In the genomic region with DNA sequence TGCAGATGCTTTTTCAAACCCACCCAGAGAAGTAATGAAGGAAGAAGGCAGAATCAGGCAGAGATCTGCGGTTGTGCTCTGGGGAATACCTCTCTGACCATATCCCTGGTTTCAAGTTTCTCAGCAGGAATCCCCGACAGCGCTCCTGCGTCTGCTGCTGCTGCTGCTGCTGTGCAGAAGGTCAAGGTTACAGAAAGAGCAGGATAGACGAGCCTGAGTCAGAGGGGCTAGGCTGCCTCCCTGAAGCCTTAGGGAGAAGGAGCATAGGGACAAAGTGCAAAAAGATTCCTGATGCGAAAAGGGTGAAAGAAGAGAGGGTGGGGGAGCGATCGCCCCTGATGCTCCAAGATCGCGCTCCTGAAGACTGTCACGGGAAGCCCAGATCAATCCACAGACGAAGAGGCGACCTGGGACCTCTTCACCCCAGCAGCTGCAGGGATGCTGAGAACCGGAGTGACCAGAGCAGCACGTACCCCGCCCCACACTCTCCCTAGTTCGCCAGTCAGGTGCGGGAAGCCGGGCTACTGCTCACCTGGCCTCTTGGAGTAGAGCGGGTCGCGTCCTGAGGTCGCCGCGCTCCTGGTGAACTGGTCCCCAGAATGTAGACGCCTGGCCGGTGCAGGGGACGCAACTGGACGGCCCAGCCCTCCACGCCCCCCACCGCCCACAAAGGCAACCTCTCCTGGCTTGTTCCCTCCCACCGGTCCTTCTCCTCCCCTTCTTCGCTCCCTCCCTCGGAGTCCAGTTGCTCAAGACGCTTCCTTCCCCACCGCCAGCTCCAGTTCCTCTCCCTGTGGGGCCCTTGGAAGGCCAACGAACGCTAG, we compare ENCODE assay signal across 7 mouse cellular contexts. TPM values are rescaled to one million over a fixed set of nuclear protein-coding genes. Genes with fewer than 3 reads are reported as not detected.
DNase-seq lines count a peak whose midpoint lies in the region; ATAC-seq and TF ChIP-seq lines count a peak whose summit lies in the region.

A gene (plus strand): TSS at position 780 of the 824 bp plus-strand sequence.

- no peaks in the 10 kb centered on the region for H3K36me3 ChIP-seq in lung, postnatal 0 days (ENCODE audit: insufficient read depth, low read length)
- H3K36me3 ChIP-seq in forebrain, embryonic 12.5 days (replicated peaks): no peaks in the 10 kb centered on the region
- no peaks in the 10 kb centered on the region for H3K36me3 ChIP-seq in limb, embryonic 12.5 days
- H3K36me3 ChIP-seq in neural tube, embryonic 14.5 days (ENCODE audit: control insufficient read depth, insufficient read depth, low read length): no peaks in the 10 kb centered on the region

- H3K4me3 ChIP-seq in lung, postnatal 0 days (ENCODE audit: low read depth, low read length): peak within 1 kb of the TSS; percentile 28
- no peak within 1 kb of the TSS for H3K4me3 ChIP-seq in lung, adult 2 months (replicated peaks; ENCODE audit: extremely low read depth, low read depth, low read length)
- H3K4me3 ChIP-seq in forebrain, embryonic 12.5 days (replicated peaks): peak within 1 kb of the TSS; percentile 37
- peak within 1 kb of the TSS; percentile 35 for H3K4me3 ChIP-seq in limb, embryonic 12.5 days (replicated peaks)
- H3K4me3 ChIP-seq in neural tube, embryonic 14.5 days (ENCODE audit: low read depth, low read length): peak within 1 kb of the TSS; percentile 31

- WGBS in lung, postnatal 0 days: 14% methylated on average over 32 of the region's 38 CpGs
- WGBS in lung, adult 2 months: 22% methylated on average over 38 of the region's 38 CpGs
- 12% methylated on average over 36 of the region's 38 CpGs for WGBS in forebrain, embryonic 12.5 days
- WGBS in limb, embryonic 12.5 days: 11% methylated on average over 34 of the region's 38 CpGs
- WGBS in neural tube, embryonic 14.5 days: 8% methylated on average over 36 of the region's 38 CpGs

- no peak for ATAC-seq in lung, postnatal 0 days
- no peak for ATAC-seq in forebrain, embryonic 12.5 days (ENCODE audit: low FRiP score)
- no peak for ATAC-seq in limb, embryonic 12.5 days (ENCODE audit: insufficient number of reproducible peaks, insufficient read depth, low FRiP score, low TSS enrichment, low read depth)
- ATAC-seq in neural tube, embryonic 14.5 days (ENCODE audit: low read depth): no peak

- H3K27ac ChIP-seq in lung, postnatal 0 days (ENCODE audit: low read length): no peak within 1 kb of the TSS
- no peak within 1 kb of the TSS for H3K27ac ChIP-seq in forebrain, embryonic 12.5 days
- no peak within 1 kb of the TSS for H3K27ac ChIP-seq in limb, embryonic 12.5 days
- no peak within 1 kb of the TSS for H3K27ac ChIP-seq in neural tube, embryonic 14.5 days (ENCODE audit: low read depth, low read length)

- peak within 1 kb of the TSS; percentile 56 for H3K4me2 ChIP-seq in lung, postnatal 0 days (replicated peaks; ENCODE audit: low read depth, low read length)
- peak within 1 kb of the TSS; percentile 57 for H3K4me2 ChIP-seq in forebrain, embryonic 12.5 days
- H3K4me2 ChIP-seq in limb, embryonic 12.5 days: peak within 1 kb of the TSS; percentile 61
- H3K4me2 ChIP-seq in neural tube, embryonic 14.5 days (ENCODE audit: low read depth, low read length): peak within 1 kb of the TSS; percentile 63

- no peak for DNase-seq in lung, postnatal 0 days (ENCODE audit: low spot score)
- DNase-seq in lung, adult 2 months: no peak
- DNase-seq in layer of hippocampus, adult 11-12 months (ENCODE audit: low spot score): no peak
- no peak for DNase-seq in cerebellum, adult 11-12 months

- H3K9ac ChIP-seq in lung, postnatal 0 days (replicated peaks; ENCODE audit: low read depth): no peak within 1 kb of the TSS
- H3K9ac ChIP-seq in forebrain, embryonic 12.5 days: no peak within 1 kb of the TSS
- H3K9ac ChIP-seq in limb, embryonic 12.5 days (replicated peaks): no peak within 1 kb of the TSS
- H3K9ac ChIP-seq in neural tube, embryonic 14.5 days (replicated peaks; ENCODE audit: low read depth, low read length): no peak within 1 kb of the TSS

- no peaks in the 10 kb centered on the region for H3K4me1 ChIP-seq in lung, postnatal 0 days (ENCODE audit: insufficient read depth, low read depth, low read length)
- H3K4me1 ChIP-seq in lung, adult 2 months (ENCODE audit: control insufficient read depth, insufficient read depth, low read length): peaks cover 6% of the 10 kb centered on the region
- H3K4me1 ChIP-seq in forebrain, embryonic 12.5 days: peaks cover 3% of the 10 kb centered on the region
- H3K4me1 ChIP-seq in limb, embryonic 12.5 days (replicated peaks): peaks cover 7% of the 10 kb centered on the region; the same call in 1 of the 2 replicates
- H3K4me1 ChIP-seq in neural tube, embryonic 14.5 days (ENCODE audit: control insufficient read depth, insufficient read depth, low read length): peaks cover 3% of the 10 kb centered on the region; the same call in 1 of the 2 replicates

- TF ChIP-seq EP300 in lung, postnatal 0 days (IDR thresholded peaks at IDR 0.05): no peak

- no peak for TF ChIP-seq CTCF in lung, postnatal 0 days (IDR thresholded peaks at IDR 0.05)
- TF ChIP-seq CTCF in lung, adult 2 months (IDR thresholded peaks at IDR 0.05; ENCODE audit: insufficient read depth, low read length): no peak

- no peaks in the 10 kb centered on the region for H3K9me3 ChIP-seq in lung, postnatal 0 days (ENCODE audit: low read length)
- H3K9me3 ChIP-seq in forebrain, embryonic 12.5 days: no peaks in the 10 kb centered on the region
- H3K9me3 ChIP-seq in limb, embryonic 12.5 days: no peaks in the 10 kb centered on the region
- no peaks in the 10 kb centered on the region for H3K9me3 ChIP-seq in neural tube, embryonic 14.5 days (ENCODE audit: control insufficient read depth, low read length)

- no peak for TF ChIP-seq POLR2A in lung, adult 2 months (IDR thresholded peaks at IDR 0.05; ENCODE audit: borderline replicate concordance, extremely low read depth, low read depth, low read length)

- no peaks in the 10 kb centered on the region for H3K27me3 ChIP-seq in lung, postnatal 0 days (replicated peaks; ENCODE audit: insufficient read depth, low read length)
- peaks cover 77% of the 10 kb centered on the region for H3K27me3 ChIP-seq in forebrain, embryonic 12.5 days
- peaks cover 74% of the 10 kb centered on the region for H3K27me3 ChIP-seq in limb, embryonic 12.5 days
- 0 out of 2 replicates have a peak, but pooled peaks cover 3% of the 10 kb centered on the region for H3K27me3 ChIP-seq in neural tube, embryonic 14.5 days (ENCODE audit: control insufficient read depth, insufficient read depth, low read length)

RNA-seq across cellular contexts. Expression of the gene that starts here (rescaled TPM):
- polyA plus RNA-seq in lung, postnatal 0 days (2015; fragmentation: Nextera tagmentation; extraction: Ambion mirVana): not detected in 2 replicates
- not detected in 2 replicates for polyA plus RNA-seq in lung, adult 2 months (2012; rRNA removed)
- not detected in 2 replicates for polyA plus RNA-seq in forebrain, embryonic 12.5 days (2016; fragmentation: Nextera tagmentation; extraction: Ambion mirVana)
- not detected in 2 replicates for polyA plus RNA-seq in limb, embryonic 12.5 days (2016; fragmentation: Nextera tagmentation; extraction: Ambion mirVana)
- polyA plus RNA-seq in neural tube, embryonic 14.5 days (2014; fragmentation: Nextera tagmentation; extraction: Ambion mirVana): not detected in 2 replicates
